Mouse (Mus musculus) left cerebral cortex, postnatal 14 days (tissue): ENCODE data around the gene Pfdn6. TPM values are rescaled to one million over a fixed set of nuclear protein-coding genes. Genes with fewer than 3 reads are reported as not detected.

Experiments used
- total RNA-seq, 2 experiments: library from RNA; stranded (reverse); gene quantifications; 2 replicates each; pipeline ENCODE4 v1.2.3; 2021

The Pfdn6 gene
- total RNA-seq, 2 experiments from 2014 or later: 88.3 to 99.4 TPM

Other genes with a start within 250 kb of the Pfdn6 start
- 10 to 100 TPM; 83.5 to 84.8 TPM for gene March2, start 221.7 kb downstream of the Pfdn6 start, total RNA-seq
- gene Rab11b, start 179.8 kb downstream of the Pfdn6 start, total RNA-seq: 100 to 1,000 TPM; 302 to 341 TPM
- 1 to 10 TPM; 5.5 to 6.6 TPM for gene Angptl4, start 158.5 kb downstream of the Pfdn6 start, total RNA-seq
- gene Kank3, start 129.8 kb downstream of the Pfdn6 start, total RNA-seq: 10 to 100 TPM; 36.2 to 41.2 TPM
- 100 to 1,000 TPM; 681 to 713 TPM for gene Rps28, start 115.8 kb downstream of the Pfdn6 start, total RNA-seq
- 100 to 1,000 TPM; 229 to 243 TPM for gene Ndufa7, start 115.8 kb downstream of the Pfdn6 start, total RNA-seq
- 10 to 100 TPM; 29.3 to 31.9 TPM for gene Cd320, start 97.3 kb downstream of the Pfdn6 start, total RNA-seq
- not detected for gene Gm7029, start 66.5 kb downstream of the Pfdn6 start, total RNA-seq
- gene Kifc1, start 49.7 kb downstream of the Pfdn6 start, total RNA-seq: 1 to 10 TPM; 3.1 to 3.7 TPM
- not detected for gene Platr17, start 35.2 kb downstream of the Pfdn6 start, total RNA-seq
- gene Daxx, start 30.9 kb downstream of the Pfdn6 start, total RNA-seq: 10 to 100 TPM; 25.4 to 29.3 TPM
- 10 to 100 TPM; 23.3 to 35.7 TPM for gene Tapbp, start 24.4 kb downstream of the Pfdn6 start, total RNA-seq
- 10 to 100 TPM; 29.7 to 35.2 TPM for gene Zbtb22, start 24.4 kb downstream of the Pfdn6 start, total RNA-seq
- gene Rgl2, start 10.8 kb downstream of the Pfdn6 start, total RNA-seq: 10 to 100 TPM; 65.1 to 68.3 TPM
- gene Wdr46, start 317 bp upstream of the Pfdn6 start, total RNA-seq: 10 to 100 TPM; 14.1 to 17.2 TPM
- gene B3galt4, start 11.1 kb upstream of the Pfdn6 start, total RNA-seq: 1 to 10 TPM; 5.6 to 8.1 TPM
- 10 to 100 TPM; 80.3 to 83.6 TPM for gene Vps52, start 15.5 kb upstream of the Pfdn6 start, total RNA-seq
- gene Rps18, start 15.7 kb upstream of the Pfdn6 start, total RNA-seq: 100 to 1,000 TPM; 325 to 332 TPM
- 10 to 100 TPM; 10.3 to 13.6 TPM for gene H2-K1, start 60.0 kb upstream of the Pfdn6 start, total RNA-seq
- 10 to 100 TPM; 25.3 to 30.8 TPM for gene Ring1, start 84.3 kb upstream of the Pfdn6 start, total RNA-seq
- 10 to 100 TPM; 27.7 to 30.1 TPM for gene H2-Ke6, start 87.7 kb upstream of the Pfdn6 start, total RNA-seq
- gene Slc39a7, start 91.3 kb upstream of the Pfdn6 start, total RNA-seq: 10 to 100 TPM; 95.3 to 99.9 TPM
- gene Rxrb, start 91.5 kb upstream of the Pfdn6 start, total RNA-seq: 10 to 100 TPM; 81.7 to 86.7 TPM
- 10 to 100 TPM; 16.6 to 22.6 TPM for gene Col11a2, start 99.1 kb upstream of the Pfdn6 start, total RNA-seq
- under 1 TPM in 1 of 2 experiments, not detected in 1; 0.32 TPM for gene H2-Oa, start 152.0 kb upstream of the Pfdn6 start, total RNA-seq
- gene H2-DMa, start 179.2 kb upstream of the Pfdn6 start, total RNA-seq: 10 to 100 TPM; 25.8 to 29.1 TPM
- gene Brd2, start 182.3 kb upstream of the Pfdn6 start, total RNA-seq: 100 to 1,000 TPM; 231 to 249 TPM
- 1 to 10 TPM; 1.0 to 1.1 TPM for gene H2-DMb2, start 203.0 kb upstream of the Pfdn6 start, total RNA-seq
- gene H2-DMb1, start 212.7 kb upstream of the Pfdn6 start, total RNA-seq: 1 to 10 TPM; 1.1 to 1.6 TPM
- gene Tap1, start 247.2 kb upstream of the Pfdn6 start, total RNA-seq: 1 to 10 TPM; 2.1 to 2.8 TPM
- 1 to 10 TPM; 1.8 to 2.2 TPM for gene Psmb9, start 247.4 kb upstream of the Pfdn6 start, total RNA-seq